Mouse (Mus musculus) gastrocnemius, adult 18-20 months (tissue): ENCODE measurements around the gene Tnik. TPM values are rescaled to one million over a fixed set of nuclear protein-coding genes. Genes with fewer than 3 reads are reported as not detected.
A peak's percentile ranks its signal among the peaks of the same experiment; 100 is the strongest.

Experiments used
- DNase-seq: peaks from one replicate; pipeline ENCODE4 v3.0.0; 2021; ENCODE audit warnings: low spot score
- total RNA-seq, 2 experiments: library from RNA; stranded (reverse); gene quantifications; 2 replicates each; pipeline ENCODE4 v1.2.3; 2021

The Tnik gene
- total RNA-seq, 2 experiments from 2014 or later = 31.1 to 31.7 TPM

- DNase-seq = no peak
These were observed 82.9 kb downstream of the Tnik start for GRCm38 (mm10) chr3:28345961-28346360.

- DNase-seq = no peak
These were observed 83.5 kb downstream of the Tnik start for GRCm38 (mm10) chr3:28346476-28346875.

- DNase-seq = no peak
These were observed 85.7 kb downstream of the Tnik start for GRCm38 (mm10) chr3:28348746-28349145.

GRCm38 (mm10) chr3:28350147-28350801 is 87.3 kb downstream of the Tnik start:
- DNase-seq = no peak

GRCm38 (mm10) chr3:28358391-28358790 is 95.4 kb downstream of the Tnik start:
- DNase-seq = no peak

GRCm38 (mm10) chr3:28359138-28359537 is 96.1 kb downstream of the Tnik start:
- no peak for DNase-seq

- DNase-seq = no peak
These were observed 98.0 kb downstream of the Tnik start for GRCm38 (mm10) chr3:28361056-28361455.

GRCm38 (mm10) chr3:28363441-28364125 is 100.6 kb downstream of the Tnik start:
- DNase-seq = no peak

- no peak for DNase-seq
These were observed 105.7 kb downstream of the Tnik start for GRCm38 (mm10) chr3:28368746-28369145.

GRCm38 (mm10) chr3:28369266-28369665 is 106.3 kb downstream of the Tnik start:
- no peak for DNase-seq

- peak; percentile 81 for DNase-seq
These were observed 106.7 kb downstream of the Tnik start for GRCm38 (mm10) chr3:28369698-28370097.

GRCm38 (mm10) chr3:28371583-28371982 is 108.6 kb downstream of the Tnik start:
- peak; percentile 84 for DNase-seq

- DNase-seq = no peak
These were observed 109.4 kb downstream of the Tnik start for GRCm38 (mm10) chr3:28372459-28372858.

- DNase-seq = peak; percentile 9
These were observed 111.9 kb downstream of the Tnik start for GRCm38 (mm10) chr3:28374738-28375510.

GRCm38 (mm10) chr3:28380224-28380623 is 117.2 kb downstream of the Tnik start:
- no peak for DNase-seq

GRCm38 (mm10) chr3:28383526-28384126 is 120.6 kb downstream of the Tnik start:
- no peak for DNase-seq

- no peak for DNase-seq
These were observed 122.4 kb downstream of the Tnik start for GRCm38 (mm10) chr3:28385199-28385975.

GRCm38 (mm10) chr3:28388540-28388939 is 125.5 kb downstream of the Tnik start:
- no peak for DNase-seq

GRCm38 (mm10) chr3:28390183-28390582 is 127.2 kb downstream of the Tnik start:
- no peak for DNase-seq

- no peak for DNase-seq
These were observed 129.5 kb downstream of the Tnik start for GRCm38 (mm10) chr3:28392542-28392941.

GRCm38 (mm10) chr3:28398781-28399180 is 135.8 kb downstream of the Tnik start:
- DNase-seq = no peak
